Mouse (Mus musculus) right cerebral cortex, postnatal 10 days (tissue): ENCODE results near the gene Tnfrsf4.

Experiments
- DNase-seq, 2 experiments: peaks; one replicate each; pipeline ENCODE4 v3.0.0; 2021; ENCODE audit warnings: low spot score in 2 of 2

The Tnfrsf4 gene

GRCm38 (mm10) chr4:156065156-156065894 is 51.7 kb downstream of the Tnfrsf4 start:
- no peak for DNase-seq
